Mouse (Mus musculus) ES-Bruce4 (cell line): ENCODE measurements around the gene Nab2.

ENCODE experiments used
- CTCF ChIP-seq: IDR thresholded peaks from one replicate; pipeline ENCODE4 v1.8.1; 2011; ENCODE audit warnings: low read depth, low read length
- POLR2A ChIP-seq: IDR thresholded peaks from one replicate; pipeline ENCODE4 v1.8.1; 2011; ENCODE audit warnings: low read length; ENCODE audit not compliant: insufficient read depth

DNA sequence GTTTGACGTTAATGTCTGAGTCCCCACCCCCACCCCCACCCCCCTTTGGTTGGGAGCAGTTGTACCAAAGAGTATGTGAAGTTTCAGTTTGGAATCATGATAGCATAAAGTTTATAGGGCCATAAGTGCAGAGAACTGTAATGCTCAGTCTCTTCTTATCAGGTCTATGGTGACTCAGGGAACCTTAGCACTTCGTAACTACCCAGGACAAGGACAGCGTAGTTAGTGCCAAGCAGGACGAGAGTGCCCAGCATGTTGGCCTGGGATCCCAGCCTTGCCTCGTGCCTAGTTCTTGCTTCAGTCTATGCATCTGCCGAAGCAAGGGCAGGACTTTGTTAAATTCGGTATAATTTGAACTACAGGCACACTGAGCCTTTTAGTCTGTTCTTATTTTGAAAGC lies 27.4 kb upstream of the Nab2 start:
- no peak for TF ChIP-seq CTCF
- TF ChIP-seq POLR2A = no peak
